Mouse (Mus musculus): ENCODE data around the gene Map3k5.

- TF ChIP-seq TAL1 (IDR thresholded peaks at IDR 0.05; ENCODE audit: low read length) = no peak
- no peak for TF ChIP-seq GATA1 (IDR thresholded peaks at IDR 0.05; ENCODE audit: low read length)
Observed at GRCm38 (mm10) chr10:20025781-20026520, 91.7 kb downstream of the Map3k5 start.
